Mouse (Mus musculus): ENCODE results near the gene Tspan12. TPM values are rescaled to one million over a fixed set of nuclear protein-coding genes. Genes with fewer than 3 reads are reported as not detected.

Gene Tspan12
- polyA plus RNA-seq, 1 experiment: 2.2 TPM

- Histone ChIP-seq H3K27me3 (ENCODE audit: control insufficient read depth, insufficient read depth, low read length, poor library complexity, severe bottlenecking) (no peaks in the 10 kb centered on the region; the same call in 1 of the 2 replicates), H3K4me3 (ENCODE audit: low read depth, low read length) (no peak overlapping the region), H3K4me1 (ENCODE audit: control insufficient read depth, insufficient read depth, low read length) (no peaks in the 10 kb centered on the region), H3K9ac (ENCODE audit: low read depth, poor library complexity, severe bottlenecking) (no peak overlapping the region), H3K9me3 (replicated peaks; ENCODE audit: control insufficient read depth, insufficient read depth, low read length, poor library complexity, severe bottlenecking) (no peaks in the 10 kb centered on the region), H3K36me3 (ENCODE audit: control insufficient read depth, insufficient read depth, low read length, poor library complexity, severe bottlenecking) (no peaks in the 10 kb centered on the region), H3K27ac (ENCODE audit: insufficient read depth, low read length) (no peak overlapping the region)
- TF ChIP-seq CTCF (IDR thresholded peaks at IDR 0.05; ENCODE audit: low read depth, low read length): no peak
- TF ChIP-seq EP300 (IDR thresholded peaks at IDR 0.05; ENCODE audit: insufficient read depth, low read depth, low read length): no peak
- no peak for TF ChIP-seq POLR2A (IDR thresholded peaks at IDR 0.05; ENCODE audit: insufficient read depth, low read length)
Observed at GRCm38 (mm10) chr6:21839244-21839814, 13.0 kb downstream of the Tspan12 start.

DNA sequence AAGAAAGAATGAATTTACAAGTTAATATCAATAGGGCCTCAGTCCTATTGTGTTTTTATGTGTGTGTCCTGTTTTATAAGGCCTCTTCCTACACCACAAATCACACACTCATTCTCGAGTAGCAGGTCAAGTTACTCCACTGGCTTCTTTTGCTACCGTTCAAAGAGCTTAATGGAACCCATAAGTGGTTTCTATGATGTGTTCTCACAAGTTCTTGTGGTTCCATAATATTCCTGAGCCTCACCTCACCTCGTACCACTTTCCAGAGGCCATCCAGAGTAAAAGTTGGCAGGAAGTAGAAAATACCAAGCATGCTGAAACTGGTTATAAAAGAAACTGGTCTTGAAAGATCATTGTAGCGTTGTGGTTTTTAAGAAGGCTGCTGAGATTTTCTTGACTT, 18.8 kb downstream of the Tspan12 start:
- H3K9ac ChIP-seq (ENCODE audit: low read depth, poor library complexity, severe bottlenecking): no peak overlapping the region
- no peaks in the 10 kb centered on the region for H3K4me1 ChIP-seq (ENCODE audit: control insufficient read depth, insufficient read depth, low read length)
- no peaks in the 10 kb centered on the region for H3K9me3 ChIP-seq (replicated peaks; ENCODE audit: control insufficient read depth, insufficient read depth, low read length, poor library complexity, severe bottlenecking)
- H3K36me3 ChIP-seq (ENCODE audit: control insufficient read depth, insufficient read depth, low read length, poor library complexity, severe bottlenecking): no peaks in the 10 kb centered on the region
- H3K27me3 ChIP-seq (ENCODE audit: control insufficient read depth, insufficient read depth, low read length, poor library complexity, severe bottlenecking): no peaks in the 10 kb centered on the region; the same call in 1 of the 2 replicates
- H3K4me3 ChIP-seq (ENCODE audit: low read depth, low read length): no peak overlapping the region
- no peak for TF ChIP-seq EP300 (IDR thresholded peaks at IDR 0.05; ENCODE audit: insufficient read depth, low read depth, low read length)
- no peak for TF ChIP-seq POLR2A (IDR thresholded peaks at IDR 0.05; ENCODE audit: insufficient read depth, low read length)
- no peak for TF ChIP-seq CTCF (IDR thresholded peaks at IDR 0.05; ENCODE audit: low read depth, low read length)
- no peak overlapping the region for H3K27ac ChIP-seq (ENCODE audit: insufficient read depth, low read length)

GRCm38 (mm10) chr6:21831871-21832270, 20.4 kb downstream of the Tspan12 start:
- Histone ChIP-seq H3K9me3 (replicated peaks; ENCODE audit: control insufficient read depth, insufficient read depth, low read length, poor library complexity, severe bottlenecking) (no peaks in the 10 kb centered on the region), H3K36me3 (ENCODE audit: control insufficient read depth, insufficient read depth, low read length, poor library complexity, severe bottlenecking) (no peaks in the 10 kb centered on the region), H3K27ac (ENCODE audit: insufficient read depth, low read length) (no peak overlapping the region), H3K27me3 (ENCODE audit: control insufficient read depth, insufficient read depth, low read length, poor library complexity, severe bottlenecking) (no peaks in the 10 kb centered on the region; the same call in 1 of the 2 replicates), H3K9ac (ENCODE audit: low read depth, poor library complexity, severe bottlenecking) (no peak overlapping the region), H3K4me1 (ENCODE audit: control insufficient read depth, insufficient read depth, low read length) (no peaks in the 10 kb centered on the region), H3K4me3 (ENCODE audit: low read depth, low read length) (no peak overlapping the region)
- TF ChIP-seq CTCF (IDR thresholded peaks at IDR 0.05; ENCODE audit: low read depth, low read length): no peak
- TF ChIP-seq EP300 (IDR thresholded peaks at IDR 0.05; ENCODE audit: insufficient read depth, low read depth, low read length): no peak
- TF ChIP-seq POLR2A (IDR thresholded peaks at IDR 0.05; ENCODE audit: insufficient read depth, low read length): no peak

DNA sequence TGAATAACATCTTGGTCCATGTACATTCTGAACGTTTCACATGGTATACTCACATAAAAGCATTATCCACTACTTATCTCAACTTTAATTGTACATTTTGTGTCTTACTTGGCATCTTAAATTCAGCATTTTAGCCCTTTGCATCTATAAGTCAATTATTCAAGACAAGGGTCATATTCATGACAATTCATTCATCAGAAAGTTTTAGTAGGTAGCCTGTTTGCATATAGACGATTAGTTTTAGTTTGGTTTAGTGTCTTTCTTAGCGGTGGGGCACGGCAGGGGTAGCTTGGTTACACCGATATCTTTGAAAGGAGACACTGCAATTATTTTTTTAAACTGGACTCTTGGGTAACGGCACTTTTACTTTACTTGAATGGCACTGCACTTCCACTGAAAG, 21.4 kb downstream of the Tspan12 start:
- Histone ChIP-seq H3K27ac (ENCODE audit: insufficient read depth, low read length) (no peak overlapping the region), H3K4me3 (ENCODE audit: low read depth, low read length) (no peak overlapping the region), H3K9me3 (replicated peaks; ENCODE audit: control insufficient read depth, insufficient read depth, low read length, poor library complexity, severe bottlenecking) (no peaks in the 10 kb centered on the region), H3K9ac (ENCODE audit: low read depth, poor library complexity, severe bottlenecking) (no peak overlapping the region), H3K36me3 (ENCODE audit: control insufficient read depth, insufficient read depth, low read length, poor library complexity, severe bottlenecking) (no peaks in the 10 kb centered on the region), H3K4me1 (ENCODE audit: control insufficient read depth, insufficient read depth, low read length) (no peaks in the 10 kb centered on the region), H3K27me3 (ENCODE audit: control insufficient read depth, insufficient read depth, low read length, poor library complexity, severe bottlenecking) (no peaks in the 10 kb centered on the region; the same call in 1 of the 2 replicates)
- TF ChIP-seq POLR2A (IDR thresholded peaks at IDR 0.05; ENCODE audit: insufficient read depth, low read length): no peak

DNA sequence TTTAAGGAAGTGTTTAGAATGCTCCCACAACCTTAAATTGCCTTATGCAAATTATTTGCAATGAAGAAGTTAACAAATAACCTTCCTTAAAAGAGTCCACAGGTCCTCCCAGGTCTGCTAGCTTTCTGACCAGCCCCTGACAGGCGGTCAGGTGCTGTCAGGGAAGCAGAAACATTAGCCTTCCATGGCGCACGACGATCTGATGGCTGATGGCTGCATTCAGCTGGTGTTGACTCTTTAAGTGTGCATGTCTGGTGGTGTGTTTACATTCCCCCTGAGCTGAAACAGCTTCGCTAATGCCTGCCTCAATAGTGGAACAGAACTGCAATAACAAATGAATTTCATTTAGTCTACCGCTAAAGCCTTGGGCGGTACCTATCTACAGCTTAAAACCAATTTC, 22.4 kb downstream of the Tspan12 start:
- Histone ChIP-seq H3K27ac (ENCODE audit: insufficient read depth, low read length) (no peak overlapping the region), H3K27me3 (ENCODE audit: control insufficient read depth, insufficient read depth, low read length, poor library complexity, severe bottlenecking) (no peaks in the 10 kb centered on the region), H3K4me3 (ENCODE audit: low read depth, low read length) (no peak overlapping the region), H3K9me3 (replicated peaks; ENCODE audit: control insufficient read depth, insufficient read depth, low read length, poor library complexity, severe bottlenecking) (no peaks in the 10 kb centered on the region), H3K36me3 (ENCODE audit: control insufficient read depth, insufficient read depth, low read length, poor library complexity, severe bottlenecking) (no peaks in the 10 kb centered on the region), H3K9ac (ENCODE audit: low read depth, poor library complexity, severe bottlenecking) (no peak overlapping the region), H3K4me1 (ENCODE audit: control insufficient read depth, insufficient read depth, low read length) (no peaks in the 10 kb centered on the region)
- TF ChIP-seq POLR2A (IDR thresholded peaks at IDR 0.05; ENCODE audit: insufficient read depth, low read length): no peak
- no peak for TF ChIP-seq CTCF (IDR thresholded peaks at IDR 0.05; ENCODE audit: low read depth, low read length)
- no peak for TF ChIP-seq EP300 (IDR thresholded peaks at IDR 0.05; ENCODE audit: insufficient read depth, low read depth, low read length)

DNA sequence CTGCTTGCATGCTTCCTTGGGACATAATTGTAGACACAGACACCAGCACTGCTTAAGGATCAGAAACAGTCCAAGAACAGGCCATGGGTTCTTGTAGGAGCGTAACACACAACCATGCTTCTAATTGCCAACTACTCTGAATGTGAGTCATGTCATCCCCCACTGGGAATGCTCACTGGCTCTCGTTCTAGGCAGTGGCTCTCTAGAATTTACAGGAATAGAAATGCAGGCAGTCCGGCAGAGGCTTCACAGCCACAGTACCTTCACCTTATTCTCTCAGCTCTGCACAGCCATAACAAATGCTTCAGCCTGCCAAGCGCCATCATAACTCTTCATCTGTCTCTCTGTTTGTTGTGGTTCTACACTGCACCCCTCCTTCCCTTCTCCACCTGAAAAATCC, 23.9 kb downstream of the Tspan12 start:
- Histone ChIP-seq H3K27ac (ENCODE audit: insufficient read depth, low read length) (no peak overlapping the region), H3K9me3 (replicated peaks; ENCODE audit: control insufficient read depth, insufficient read depth, low read length, poor library complexity, severe bottlenecking) (no peaks in the 10 kb centered on the region), H3K9ac (ENCODE audit: low read depth, poor library complexity, severe bottlenecking) (no peak overlapping the region), H3K27me3 (ENCODE audit: control insufficient read depth, insufficient read depth, low read length, poor library complexity, severe bottlenecking) (no peaks in the 10 kb centered on the region), H3K4me1 (ENCODE audit: control insufficient read depth, insufficient read depth, low read length) (no peaks in the 10 kb centered on the region), H3K4me3 (ENCODE audit: low read depth, low read length) (no peak overlapping the region), H3K36me3 (ENCODE audit: control insufficient read depth, insufficient read depth, low read length, poor library complexity, severe bottlenecking) (no peaks in the 10 kb centered on the region)
- TF ChIP-seq CTCF (IDR thresholded peaks at IDR 0.05; ENCODE audit: low read depth, low read length): no peak
- no peak for TF ChIP-seq POLR2A (IDR thresholded peaks at IDR 0.05; ENCODE audit: insufficient read depth, low read length)
- no peak for TF ChIP-seq EP300 (IDR thresholded peaks at IDR 0.05; ENCODE audit: insufficient read depth, low read depth, low read length)
